Mouse (Mus musculus): ENCODE results near the gene Wdr19. TPM values are rescaled to one million over a fixed set of nuclear protein-coding genes. Genes with fewer than 3 reads are reported as not detected.

The Wdr19 gene
- polyA plus RNA-seq, 1 experiment = 13.8 TPM

- H3K9ac ChIP-seq (ENCODE audit: low read depth, poor library complexity, severe bottlenecking) = no peak overlapping the region
- H3K9me3 ChIP-seq (replicated peaks; ENCODE audit: control insufficient read depth, insufficient read depth, low read length, poor library complexity, severe bottlenecking) = no peaks in the 10 kb centered on the region
- H3K4me1 ChIP-seq (ENCODE audit: control insufficient read depth, insufficient read depth, low read length) = no peaks in the 10 kb centered on the region
- TF ChIP-seq CTCF (IDR thresholded peaks at IDR 0.05; ENCODE audit: low read depth, low read length) (peak; percentile 97), POLR2A (IDR thresholded peaks at IDR 0.05; ENCODE audit: insufficient read depth, low read length) (no peak), EP300 (IDR thresholded peaks at IDR 0.05; ENCODE audit: insufficient read depth, low read depth, low read length) (no peak)
- no peaks in the 10 kb centered on the region for H3K27me3 ChIP-seq (ENCODE audit: control insufficient read depth, insufficient read depth, low read length, poor library complexity, severe bottlenecking)
- no peak overlapping the region for H3K4me3 ChIP-seq (ENCODE audit: low read depth, low read length)
- no peak overlapping the region for H3K27ac ChIP-seq (ENCODE audit: insufficient read depth, low read length)
- no peaks in the 10 kb centered on the region for H3K36me3 ChIP-seq (ENCODE audit: control insufficient read depth, insufficient read depth, low read length, poor library complexity, severe bottlenecking)
These were observed 42.6 kb upstream of the Wdr19 start for GRCm38 (mm10) chr5:65156853-65157252.

DNA sequence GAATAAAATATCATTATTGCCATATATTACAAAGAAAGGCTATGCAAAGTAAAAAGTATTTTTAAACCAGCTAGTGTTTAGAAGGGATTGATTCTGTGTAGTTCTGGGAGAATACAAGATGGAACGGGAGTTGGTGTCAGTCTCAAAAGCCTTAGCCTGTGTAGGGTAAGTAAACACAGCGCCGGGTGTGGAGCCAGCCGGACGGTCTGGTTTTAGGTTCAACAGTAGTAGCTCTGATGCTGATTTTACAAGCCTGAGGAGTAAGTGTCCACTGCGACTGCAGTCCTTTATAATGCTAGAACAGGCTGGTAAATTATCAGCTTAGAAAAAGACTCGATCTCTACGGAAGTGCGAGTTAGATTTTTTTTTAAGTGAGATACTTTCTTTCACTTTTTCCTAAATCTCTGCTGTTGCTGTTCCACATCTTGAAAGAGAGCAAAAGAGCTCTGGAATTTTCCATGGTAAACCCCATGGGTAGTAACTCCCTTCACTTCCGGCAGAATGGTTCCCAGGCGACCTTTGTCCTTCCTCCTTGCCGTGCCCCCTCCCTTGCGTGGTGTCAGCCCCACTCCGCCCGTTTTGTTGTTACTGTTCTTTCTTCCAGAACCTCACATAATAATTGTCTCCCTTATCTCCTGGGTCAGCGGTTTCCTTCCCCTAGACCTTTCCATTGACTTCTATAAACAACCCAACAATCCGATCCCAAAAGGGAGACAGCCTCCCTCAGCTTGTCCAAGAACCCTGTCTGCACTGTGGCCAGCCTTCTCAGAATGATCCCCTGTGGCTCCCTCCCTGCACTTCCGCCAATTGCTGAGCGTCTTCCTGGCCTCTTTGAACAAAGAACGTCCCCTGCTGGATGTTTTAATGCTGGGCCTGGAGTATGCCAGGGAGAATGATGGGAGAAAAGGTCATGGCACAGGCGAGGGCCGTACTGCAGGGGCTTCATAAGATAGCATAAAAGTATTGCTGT is 41.8 kb upstream of the Wdr19 start:
- Histone ChIP-seq H3K4me1 (ENCODE audit: control insufficient read depth, insufficient read depth, low read length) (no peaks in the 10 kb centered on the region), H3K27ac (ENCODE audit: insufficient read depth, low read length) (no peak overlapping the region), H3K4me3 (ENCODE audit: low read depth, low read length) (no peak overlapping the region), H3K9me3 (replicated peaks; ENCODE audit: control insufficient read depth, insufficient read depth, low read length, poor library complexity, severe bottlenecking) (no peaks in the 10 kb centered on the region), H3K9ac (ENCODE audit: low read depth, poor library complexity, severe bottlenecking) (no peak overlapping the region), H3K27me3 (ENCODE audit: control insufficient read depth, insufficient read depth, low read length, poor library complexity, severe bottlenecking) (no peaks in the 10 kb centered on the region), H3K36me3 (ENCODE audit: control insufficient read depth, insufficient read depth, low read length, poor library complexity, severe bottlenecking) (no peaks in the 10 kb centered on the region)
- TF ChIP-seq POLR2A (IDR thresholded peaks at IDR 0.05; ENCODE audit: insufficient read depth, low read length) (no peak), CTCF (IDR thresholded peaks at IDR 0.05; ENCODE audit: low read depth, low read length) (peak; percentile 4), EP300 (IDR thresholded peaks at IDR 0.05; ENCODE audit: insufficient read depth, low read depth, low read length) (no peak)

DNA sequence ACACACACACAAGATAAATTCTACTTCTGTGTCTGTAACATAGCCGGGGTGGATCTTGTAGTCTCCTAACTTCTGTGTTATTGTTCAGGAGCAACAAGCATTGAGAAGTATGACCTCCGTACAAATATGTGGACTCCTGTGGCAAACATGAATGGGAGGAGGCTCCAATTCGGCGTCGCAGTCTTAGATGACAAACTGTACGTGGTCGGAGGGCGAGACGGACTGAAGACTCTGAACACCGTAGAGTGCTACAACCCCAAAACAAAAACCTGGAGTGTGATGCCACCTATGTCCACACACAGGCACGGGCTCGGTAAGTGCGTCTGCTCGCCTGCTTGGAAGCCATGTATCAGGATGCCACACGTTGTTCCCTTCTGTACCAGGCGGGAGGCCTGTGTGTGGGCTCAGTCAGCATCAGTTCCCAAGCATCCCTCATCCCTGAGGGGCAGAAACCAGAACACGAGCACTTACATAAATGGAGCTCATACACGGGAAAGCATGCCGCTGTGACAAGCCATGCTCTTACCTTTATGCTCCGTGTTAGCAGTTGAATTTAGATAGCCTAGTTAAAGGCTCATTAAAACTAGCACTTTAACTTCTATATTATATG is 40.7 kb upstream of the Wdr19 start:
- Histone ChIP-seq H3K4me3 (ENCODE audit: low read depth, low read length) (no peak overlapping the region), H3K27ac (ENCODE audit: insufficient read depth, low read length) (no peak overlapping the region), H3K27me3 (ENCODE audit: control insufficient read depth, insufficient read depth, low read length, poor library complexity, severe bottlenecking) (no peaks in the 10 kb centered on the region), H3K36me3 (ENCODE audit: control insufficient read depth, insufficient read depth, low read length, poor library complexity, severe bottlenecking) (no peaks in the 10 kb centered on the region), H3K9ac (ENCODE audit: low read depth, poor library complexity, severe bottlenecking) (no peak overlapping the region), H3K9me3 (replicated peaks; ENCODE audit: control insufficient read depth, insufficient read depth, low read length, poor library complexity, severe bottlenecking) (no peaks in the 10 kb centered on the region), H3K4me1 (ENCODE audit: control insufficient read depth, insufficient read depth, low read length) (no peaks in the 10 kb centered on the region)
- TF ChIP-seq EP300 (IDR thresholded peaks at IDR 0.05; ENCODE audit: insufficient read depth, low read depth, low read length) (no peak), POLR2A (IDR thresholded peaks at IDR 0.05; ENCODE audit: insufficient read depth, low read length) (no peak), CTCF (IDR thresholded peaks at IDR 0.05; ENCODE audit: low read depth, low read length) (no peak)

- no peaks in the 10 kb centered on the region for H3K27me3 ChIP-seq (ENCODE audit: control insufficient read depth, insufficient read depth, low read length, poor library complexity, severe bottlenecking)
- H3K9me3 ChIP-seq (replicated peaks; ENCODE audit: control insufficient read depth, insufficient read depth, low read length, poor library complexity, severe bottlenecking) = no peaks in the 10 kb centered on the region
- no peaks in the 10 kb centered on the region for H3K4me1 ChIP-seq (ENCODE audit: control insufficient read depth, insufficient read depth, low read length)
- no peak overlapping the region for H3K9ac ChIP-seq (ENCODE audit: low read depth, poor library complexity, severe bottlenecking)
- no peak for TF ChIP-seq EP300 (IDR thresholded peaks at IDR 0.05; ENCODE audit: insufficient read depth, low read depth, low read length)
- TF ChIP-seq CTCF (IDR thresholded peaks at IDR 0.05; ENCODE audit: low read depth, low read length) = no peak
- TF ChIP-seq POLR2A (IDR thresholded peaks at IDR 0.05; ENCODE audit: insufficient read depth, low read length) = no peak
- H3K27ac ChIP-seq (ENCODE audit: insufficient read depth, low read length) = no peak overlapping the region
- no peak overlapping the region for H3K4me3 ChIP-seq (ENCODE audit: low read depth, low read length)
- H3K36me3 ChIP-seq (ENCODE audit: control insufficient read depth, insufficient read depth, low read length, poor library complexity, severe bottlenecking) = no peaks in the 10 kb centered on the region
These were observed 36.5 kb upstream of the Wdr19 start for GRCm38 (mm10) chr5:65163001-65163400.

DNA sequence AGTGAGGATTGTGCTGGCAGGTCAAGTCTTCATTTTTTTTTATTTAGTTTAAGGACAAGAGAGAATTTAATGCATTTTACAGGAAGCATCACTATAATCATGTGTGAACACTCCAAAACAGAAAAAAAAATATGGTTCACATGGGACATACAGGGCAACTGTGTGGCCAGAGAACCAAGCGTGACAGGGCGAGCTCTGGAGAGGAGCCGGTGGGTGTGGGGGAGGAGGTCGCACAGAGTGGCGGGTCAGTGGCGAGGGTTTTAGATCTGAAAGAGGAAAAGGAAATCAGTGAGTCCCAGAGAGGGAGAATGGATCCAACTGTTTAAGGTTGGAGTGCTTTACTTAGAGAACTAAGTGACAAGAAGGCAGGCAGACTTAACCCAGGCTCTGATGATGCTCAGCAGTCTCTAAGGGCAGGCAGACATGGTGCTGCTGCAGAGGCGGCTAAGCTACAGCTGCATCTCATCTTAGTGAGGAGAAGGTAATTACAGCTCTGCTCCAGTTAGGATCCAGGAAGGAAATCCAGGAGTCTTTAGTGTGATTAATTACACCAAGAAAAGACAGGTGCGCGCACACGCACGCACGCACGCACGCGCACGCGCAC is 35.9 kb upstream of the Wdr19 start:
- Histone ChIP-seq H3K27me3 (ENCODE audit: control insufficient read depth, insufficient read depth, low read length, poor library complexity, severe bottlenecking) (no peaks in the 10 kb centered on the region), H3K4me3 (ENCODE audit: low read depth, low read length) (no peak overlapping the region), H3K36me3 (ENCODE audit: control insufficient read depth, insufficient read depth, low read length, poor library complexity, severe bottlenecking) (no peaks in the 10 kb centered on the region), H3K27ac (ENCODE audit: insufficient read depth, low read length) (no peak overlapping the region), H3K4me1 (ENCODE audit: control insufficient read depth, insufficient read depth, low read length) (no peaks in the 10 kb centered on the region), H3K9ac (ENCODE audit: low read depth, poor library complexity, severe bottlenecking) (no peak overlapping the region), H3K9me3 (replicated peaks; ENCODE audit: control insufficient read depth, insufficient read depth, low read length, poor library complexity, severe bottlenecking) (no peaks in the 10 kb centered on the region)
- no peak for TF ChIP-seq POLR2A (IDR thresholded peaks at IDR 0.05; ENCODE audit: insufficient read depth, low read length)
- TF ChIP-seq CTCF (IDR thresholded peaks at IDR 0.05; ENCODE audit: low read depth, low read length) = no peak
- no peak for TF ChIP-seq EP300 (IDR thresholded peaks at IDR 0.05; ENCODE audit: insufficient read depth, low read depth, low read length)

All from ES-Bruce4 (cell line).